Mouse (Mus musculus) gastrocnemius, postnatal 14 days (tissue): ENCODE measurements around the gene Cdkl1. TPM values are rescaled to one million over a fixed set of nuclear protein-coding genes. Genes with fewer than 3 reads are reported as not detected.
A peak's percentile ranks its signal among the peaks of the same experiment; 100 is the strongest.

Source experiments
- DNase-seq: peaks from one replicate; pipeline ENCODE4 v3.0.0; 2021; ENCODE audit warnings: mixed read lengths
- intact Hi-C: fragments of 180-260 bp; cut with DNase I; formaldehyde crosslinking; loops from one replicate; pipeline ENCODE4 v1.15.1; 2025; ENCODE audit warnings: low total_unique reads
- long read RNA-seq, 2 experiments: library from polyadenylated mRNA; stranded (forward); transcript quantifications; one replicate each; pipeline ENCODE4 v2.0.0; 2021
- total RNA-seq, 2 experiments: library from RNA; stranded (reverse); gene quantifications; 2 replicates each; pipeline ENCODE4 v1.2.3; 2021

Gene Cdkl1
- under 1 TPM; 0.72 to 0.84 TPM for total RNA-seq
- long read RNA-seq, experiment 1 = 0 reads
- long read RNA-seq, experiment 2 = 0 reads

GRCm38 (mm10) chr12:69790530-69791505 is at the start of gene Cdkl1:
Cdkl1 (minus strand) TSS chr12:69791267.
- intact Hi-C loops = no loop called here
- DNase-seq = peak; percentile 47

DNA sequence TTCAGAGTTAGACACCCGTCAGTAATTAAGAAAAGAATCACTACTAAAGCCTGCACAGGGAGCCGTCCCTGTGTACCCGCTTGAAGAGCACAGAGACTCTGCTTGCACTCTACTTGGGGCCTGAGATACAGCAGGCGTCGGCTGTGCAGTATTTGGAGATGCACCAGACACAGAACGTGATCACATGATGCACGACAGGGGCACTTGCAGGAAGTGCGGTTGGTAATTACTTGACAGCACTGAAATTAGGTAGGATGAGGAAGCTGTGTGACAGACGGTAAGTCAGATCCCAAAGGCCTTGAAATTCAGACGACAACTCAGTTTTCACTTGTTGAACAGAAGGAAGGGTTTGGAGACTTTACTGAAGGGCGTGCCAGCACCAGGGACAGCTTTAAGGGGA is 47.3 kb upstream of the Cdkl1 start:
- intact Hi-C loops = loop anchor here (10.0 kb wide), 1 partner anchor 56 kb away; the partner anchor contains the start of genes Atl1 and Map4k5
- no peak for DNase-seq

- intact Hi-C loops = loop anchor here (10.0 kb wide), 1 partner anchor 61 kb away; the partner anchor contains the start of genes Atl1 and Map4k5
- no peak for DNase-seq
These were observed 43.0 kb upstream of the Cdkl1 start for GRCm38 (mm10) chr12:69833982-69834604.

GRCm38 (mm10) chr12:69831239-69831910 is 40.3 kb upstream of the Cdkl1 start:
- no peak for DNase-seq

GRCm38 (mm10) chr12:69828214-69828613 is 37.1 kb upstream of the Cdkl1 start:
- intact Hi-C loops = no loop called here
- DNase-seq = no peak

More at GRCm38 (mm10) chr12:69831239-69831910, 40.3 kb upstream of the Cdkl1 start:
- intact Hi-C loops = loop anchor here (10.0 kb wide), 1 partner anchor 63 kb away; the partner anchor contains the start of genes Atl1 and Map4k5

DNA sequence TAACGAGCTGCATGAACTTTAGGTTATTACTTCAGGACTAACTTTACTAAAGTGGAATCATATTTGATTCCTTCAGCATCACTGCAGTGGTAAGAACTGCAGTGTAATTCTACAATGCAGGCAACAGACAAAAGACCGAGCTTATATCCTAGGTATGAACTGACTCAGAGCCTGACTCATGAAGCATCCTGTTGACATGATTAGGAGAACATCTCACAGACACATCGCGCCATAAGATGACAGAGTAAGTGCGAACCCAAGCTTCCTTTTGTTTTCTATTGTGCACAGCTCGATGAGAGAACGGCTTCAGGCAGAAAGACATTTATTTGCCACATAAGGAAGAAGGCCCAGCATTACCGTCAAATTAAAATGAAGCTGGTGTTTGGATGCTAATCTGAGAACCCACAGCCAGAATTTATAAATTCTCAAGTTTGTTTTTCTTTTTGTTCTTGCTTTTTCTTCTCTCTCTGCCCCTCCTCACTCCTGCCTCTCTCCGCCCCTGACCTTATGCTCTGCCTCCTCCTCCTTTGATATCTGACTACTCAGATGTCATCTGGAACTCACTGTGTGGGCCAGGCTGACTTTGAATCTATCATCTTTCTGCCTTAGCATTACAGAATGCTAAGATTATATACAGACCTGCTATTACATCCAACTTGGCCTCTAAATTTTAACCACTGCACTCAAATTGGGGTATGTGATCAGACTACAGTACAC is 34.0 kb upstream of the Cdkl1 start:
- DNase-seq = no peak
- intact Hi-C loops = no loop called here

- DNase-seq = peak; percentile 28
- intact Hi-C loops = no loop called here
These were observed 23.2 kb upstream of the Cdkl1 start for GRCm38 (mm10) chr12:69814272-69814671.

DNA sequence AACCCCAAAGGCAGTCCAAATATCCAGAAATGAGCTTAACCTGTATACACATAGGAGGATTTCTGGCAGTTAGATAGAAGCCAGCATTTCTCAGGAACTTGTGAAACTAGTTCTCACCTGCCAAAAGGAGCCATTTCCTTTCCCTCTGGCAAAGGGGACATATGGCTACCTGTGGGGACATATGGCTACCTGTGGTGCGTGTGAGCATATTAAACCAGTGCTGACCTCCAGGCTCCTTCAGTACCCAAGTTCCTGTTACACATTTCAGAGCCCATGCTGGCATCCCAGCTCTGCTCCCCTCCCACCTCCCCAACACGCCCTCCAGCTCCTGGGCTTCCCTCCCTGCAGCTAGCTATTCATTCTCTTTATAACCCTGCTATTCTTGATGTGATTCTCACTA is 22.5 kb upstream of the Cdkl1 start:
- intact Hi-C loops = no loop called here
- no peak for DNase-seq

DNA sequence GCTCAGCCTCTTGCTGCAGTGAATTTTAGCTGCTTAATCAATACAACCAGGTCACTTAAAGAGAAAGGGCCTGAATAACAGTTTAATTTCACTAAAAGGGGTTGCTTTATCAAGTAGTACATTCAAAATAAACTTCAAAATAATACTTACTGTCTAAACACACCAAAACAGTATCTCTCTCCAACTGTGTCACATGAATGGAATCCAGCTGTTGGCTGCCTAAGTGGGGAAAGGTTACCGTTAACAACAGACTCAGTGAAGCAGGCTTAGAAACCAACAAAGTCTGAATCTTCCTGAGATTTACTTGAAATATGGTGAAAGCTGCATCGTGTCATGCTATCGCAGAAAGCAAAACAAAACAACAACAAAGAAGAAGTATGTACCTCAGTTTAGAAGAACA is 21.9 kb upstream of the Cdkl1 start:
- no peak for DNase-seq
- intact Hi-C loops = no loop called here

GRCm38 (mm10) chr12:69811976-69812375 is 20.9 kb upstream of the Cdkl1 start:
- intact Hi-C loops = no loop called here

DNA sequence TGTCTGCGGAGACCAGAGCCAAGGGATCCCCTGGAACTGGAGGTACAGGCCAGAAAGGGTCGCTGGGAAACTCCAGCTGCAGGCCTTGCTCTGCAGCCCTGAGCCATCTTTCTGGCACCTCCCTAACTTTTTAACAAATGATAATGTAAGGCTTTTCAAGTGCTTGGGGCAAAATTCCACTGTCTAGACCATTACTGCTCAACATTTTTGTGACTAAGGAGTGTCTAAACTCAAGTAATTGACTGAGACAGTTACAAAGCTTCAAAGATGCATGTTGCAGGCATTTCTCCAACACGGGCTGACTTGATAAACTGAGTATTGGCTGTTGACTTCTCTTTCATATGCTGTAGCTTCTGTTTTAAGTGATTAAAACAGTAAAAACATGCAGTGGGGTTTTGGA is 18.4 kb upstream of the Cdkl1 start:
- intact Hi-C loops = no loop called here
- no peak for DNase-seq

More at GRCm38 (mm10) chr12:69811976-69812375, 20.9 kb upstream of the Cdkl1 start:
- DNase-seq = no peak

DNA sequence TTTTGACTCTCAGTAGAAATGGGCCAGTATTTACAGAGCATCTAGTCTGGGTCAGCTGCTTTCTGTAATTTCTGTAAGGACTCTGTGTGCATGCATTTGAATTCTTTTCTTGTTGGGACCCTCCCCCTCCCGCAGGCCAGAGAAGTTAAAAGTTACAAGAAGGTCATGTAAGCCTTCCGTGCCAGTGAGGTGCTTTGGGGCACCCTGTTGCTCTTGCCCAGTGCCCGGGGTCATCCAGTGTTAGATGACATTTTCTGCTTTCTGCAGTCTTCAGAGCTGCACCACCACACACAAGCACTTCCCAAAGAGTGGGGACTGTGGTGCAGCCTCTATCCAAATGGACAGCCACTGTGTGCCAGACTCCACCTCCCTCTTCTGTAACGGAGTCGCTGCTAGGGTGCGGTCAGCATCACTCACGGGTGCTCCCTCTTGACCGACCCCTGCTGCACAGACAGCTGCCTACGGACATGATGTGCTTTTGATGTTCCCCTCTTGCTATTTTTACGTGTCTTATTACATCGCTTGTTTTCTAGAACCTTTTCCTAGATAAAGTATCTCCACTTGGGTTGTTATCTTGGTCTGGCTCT is 16.4 kb upstream of the Cdkl1 start:
- DNase-seq = no peak
- intact Hi-C loops = no loop called here

DNA sequence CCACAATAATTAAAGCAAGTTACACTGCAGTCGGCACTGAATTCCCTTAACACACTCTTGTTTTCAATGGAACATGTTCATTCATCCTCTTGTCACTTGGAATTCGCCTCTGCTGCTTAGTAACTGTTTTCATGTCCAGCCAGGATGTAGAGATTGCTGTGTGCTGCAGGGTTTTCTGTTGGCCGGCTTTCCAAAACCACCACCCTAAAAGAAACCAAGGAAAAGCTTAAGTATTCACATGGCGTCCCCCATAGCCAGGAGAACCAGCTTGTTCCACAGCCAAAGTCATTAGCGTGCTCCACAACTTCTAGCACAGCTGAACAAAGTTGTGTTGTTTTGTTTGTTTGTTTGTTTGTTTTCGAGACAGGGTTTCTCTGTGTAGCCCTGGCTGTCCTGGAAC is 14.1 kb upstream of the Cdkl1 start:
- intact Hi-C loops = no loop called here
- DNase-seq = no peak

GRCm38 (mm10) chr12:69804393-69805070 is 13.5 kb upstream of the Cdkl1 start:
- no peak for DNase-seq
- intact Hi-C loops = no loop called here

- intact Hi-C loops = no loop called here
- no peak for DNase-seq
These were observed 12.1 kb upstream of the Cdkl1 start for GRCm38 (mm10) chr12:69803196-69803595.

- intact Hi-C loops = no loop called here
- no peak for DNase-seq
These were observed 9.5 kb upstream of the Cdkl1 start for GRCm38 (mm10) chr12:69800586-69800985.

DNA sequence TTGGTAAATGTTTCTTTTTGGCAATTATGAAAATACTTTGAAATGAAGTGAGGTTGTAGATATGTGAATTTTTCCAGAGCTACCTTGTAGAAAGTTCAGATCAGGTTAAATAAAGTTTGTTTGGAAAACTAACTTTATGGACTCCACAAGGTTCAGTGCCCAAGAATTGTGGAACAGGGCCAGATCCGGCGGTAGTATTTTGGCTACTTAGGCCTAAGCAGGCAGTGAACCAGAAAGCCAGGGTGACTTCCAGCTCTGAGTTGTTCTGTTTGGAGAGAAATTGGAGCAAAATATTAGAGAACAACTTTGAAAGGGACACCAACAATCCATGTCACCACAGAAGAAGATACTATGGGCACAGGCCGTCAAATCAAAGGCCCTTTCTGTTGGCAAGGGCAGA is 5.2 kb upstream of the Cdkl1 start:
- no peak for DNase-seq

DNA sequence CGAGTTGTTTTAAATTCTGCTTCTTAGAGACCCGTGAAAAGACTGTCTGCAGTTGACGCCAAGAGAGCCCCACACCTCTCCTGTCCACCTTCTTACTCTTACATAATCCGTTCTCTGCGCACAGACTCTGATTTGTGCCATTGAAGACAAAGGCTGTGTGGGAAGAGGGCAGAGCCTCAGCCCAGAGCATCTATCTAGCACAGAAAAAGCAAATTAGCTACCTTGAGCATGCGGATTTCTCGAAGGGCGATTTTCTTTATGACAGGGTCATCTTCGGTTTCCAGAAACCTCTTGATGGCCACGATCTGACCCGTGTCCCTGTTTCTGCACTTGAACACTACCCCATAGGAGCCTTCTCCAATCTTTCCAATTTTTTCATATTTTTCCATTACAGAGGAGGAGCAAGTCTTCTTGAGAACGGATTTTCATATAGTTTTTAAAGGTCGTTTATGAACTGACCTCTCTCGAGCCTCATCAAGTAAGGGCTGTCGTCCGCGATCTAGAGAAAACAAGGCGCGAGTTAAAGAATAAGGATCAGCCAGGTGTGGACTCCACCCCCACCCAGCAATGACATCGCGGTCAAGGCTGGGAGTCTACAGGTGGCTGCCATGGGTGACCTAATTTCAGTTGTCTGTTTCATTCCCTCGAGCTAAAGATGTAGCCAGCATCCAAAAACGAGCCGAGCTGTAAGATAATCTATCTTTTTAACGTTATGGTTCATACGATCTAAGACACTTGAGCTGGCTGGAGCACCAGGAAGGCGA is 1.1 kb downstream of the Cdkl1 start:
- DNase-seq = no peak
- intact Hi-C loops = no loop called here

More for the DNA sequence above, 5.2 kb upstream of the Cdkl1 start:
- intact Hi-C loops = no loop called here
